Mouse (Mus musculus) lung, postnatal 36 days (tissue): ENCODE results near the gene Hnrnpa0.
A peak's percentile ranks its signal among the peaks of the same experiment; 100 is the strongest.

ENCODE experiments used
- DNase-seq: peaks from one replicate; pipeline ENCODE4 v3.0.0; 2022; ENCODE audit warnings: mixed read lengths

Hnrnpa0 gene

DNA sequence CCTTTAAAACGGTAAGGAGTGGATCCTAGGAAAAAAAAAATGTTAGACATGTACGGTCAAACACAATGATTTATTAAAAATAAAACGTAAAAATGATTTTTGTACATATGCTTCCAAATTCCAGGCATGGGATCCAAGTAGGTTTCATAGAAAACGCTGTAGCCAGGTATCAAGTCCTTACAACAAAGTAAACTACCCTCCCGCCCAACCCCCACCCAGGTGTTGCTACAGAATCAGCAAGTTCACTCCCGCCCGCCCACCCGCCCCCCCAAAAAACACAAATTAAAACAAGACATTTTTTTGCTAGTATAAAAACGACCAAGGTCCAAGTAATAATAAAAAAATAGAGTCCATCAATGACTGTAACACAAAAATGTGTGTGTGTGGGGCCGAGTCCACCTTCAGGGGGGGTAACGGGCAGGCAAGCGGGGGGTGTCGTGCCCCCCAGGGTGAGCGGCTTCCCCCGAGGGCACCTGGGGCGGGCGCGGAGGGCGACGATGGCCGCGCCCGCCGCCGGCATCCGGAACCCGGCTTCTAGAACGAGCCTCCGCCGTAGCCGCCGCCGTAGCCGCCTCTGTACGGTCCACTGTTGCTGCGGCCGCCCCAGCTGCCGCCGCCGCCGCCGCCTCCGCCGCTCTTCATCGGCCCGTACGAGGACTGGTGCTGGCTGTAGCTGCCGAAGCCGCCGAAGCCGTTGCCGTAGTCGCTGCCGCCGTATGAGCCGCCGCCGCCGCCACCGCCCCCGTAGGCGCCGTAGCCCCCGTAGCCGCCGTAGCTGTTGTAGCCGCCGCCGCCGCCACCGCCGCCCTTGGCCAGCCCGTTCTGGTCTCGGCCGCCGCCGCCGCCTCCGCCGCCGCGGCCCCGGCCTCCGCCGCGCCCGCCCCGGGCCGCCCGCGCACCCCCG, 1.2 kb downstream of the Hnrnpa0 start:
- peak; percentile 11 for DNase-seq

GRCm38 (mm10) chr13:58126126-58126525, 2.2 kb downstream of the Hnrnpa0 start:
- DNase-seq: peak; percentile 79

- DNase-seq: no peak
Measured at GRCm38 (mm10) chr13:58124989-58125388, 3.4 kb downstream of the Hnrnpa0 start.

- no peak for DNase-seq
Measured at GRCm38 (mm10) chr13:58124278-58124677, 4.1 kb downstream of the Hnrnpa0 start.

GRCm38 (mm10) chr13:58123381-58123780, 5.0 kb downstream of the Hnrnpa0 start:
- no peak for DNase-seq

DNA sequence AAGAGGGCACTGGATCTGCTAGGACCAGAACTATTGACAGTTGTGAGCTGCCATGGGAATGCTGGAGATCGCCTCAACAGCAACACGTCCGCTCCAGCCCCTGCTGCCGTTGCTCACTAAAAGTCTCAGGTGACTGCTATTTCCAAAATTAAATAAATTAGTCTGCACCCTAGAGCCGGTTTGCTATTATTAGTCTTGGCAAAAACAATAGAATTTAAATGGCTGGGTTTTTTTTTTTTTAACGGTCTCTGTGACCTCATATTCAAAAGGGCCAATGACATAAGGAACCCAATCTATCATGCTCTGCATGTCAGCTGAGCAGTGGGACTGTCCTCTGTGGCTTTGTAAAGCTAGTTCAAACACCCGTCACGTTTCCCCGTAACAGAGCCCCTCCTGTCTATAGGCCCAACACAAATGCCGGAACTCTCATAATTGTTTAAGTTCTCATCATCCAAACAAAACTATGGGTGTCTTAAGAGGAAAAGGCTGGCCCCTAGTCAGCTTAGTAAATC, 5.5 kb downstream of the Hnrnpa0 start:
- DNase-seq: no peak

DNA sequence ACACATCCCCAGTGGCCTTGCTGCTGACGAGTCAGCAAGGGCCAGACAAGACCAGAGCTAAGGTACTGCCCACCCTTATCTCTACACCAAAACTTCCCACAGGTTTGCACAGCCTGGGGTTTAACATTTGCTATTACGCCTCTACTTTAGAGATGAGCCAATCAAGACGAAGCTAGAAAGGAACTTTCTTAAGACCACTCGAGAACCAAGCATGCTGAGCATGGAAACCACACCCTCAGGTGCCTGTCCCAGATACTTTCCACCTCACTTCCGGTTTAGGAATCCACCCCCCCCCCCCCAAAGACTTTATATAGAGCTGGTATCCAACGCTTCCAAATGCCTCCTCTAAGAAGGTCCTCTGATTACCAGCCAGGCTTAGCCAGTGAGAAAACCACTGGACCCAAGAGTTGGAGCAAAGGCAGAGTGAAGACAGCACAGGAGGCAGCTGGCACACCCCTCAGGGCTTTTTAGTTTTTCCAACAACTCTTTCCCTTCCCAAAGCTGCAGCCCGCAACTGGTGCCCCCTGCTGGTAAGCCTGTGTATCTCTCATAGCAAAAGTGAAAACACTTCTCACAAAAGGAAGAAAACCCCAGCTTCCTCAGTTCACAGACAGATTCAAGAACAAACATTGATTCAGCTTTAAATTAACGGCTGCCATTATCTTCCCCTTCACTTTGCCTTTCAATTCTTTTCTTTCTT, 10.9 kb downstream of the Hnrnpa0 start:
- DNase-seq: peak; percentile 71

GRCm38 (mm10) chr13:58116801-58117200, 11.6 kb downstream of the Hnrnpa0 start:
- DNase-seq: no peak

DNA sequence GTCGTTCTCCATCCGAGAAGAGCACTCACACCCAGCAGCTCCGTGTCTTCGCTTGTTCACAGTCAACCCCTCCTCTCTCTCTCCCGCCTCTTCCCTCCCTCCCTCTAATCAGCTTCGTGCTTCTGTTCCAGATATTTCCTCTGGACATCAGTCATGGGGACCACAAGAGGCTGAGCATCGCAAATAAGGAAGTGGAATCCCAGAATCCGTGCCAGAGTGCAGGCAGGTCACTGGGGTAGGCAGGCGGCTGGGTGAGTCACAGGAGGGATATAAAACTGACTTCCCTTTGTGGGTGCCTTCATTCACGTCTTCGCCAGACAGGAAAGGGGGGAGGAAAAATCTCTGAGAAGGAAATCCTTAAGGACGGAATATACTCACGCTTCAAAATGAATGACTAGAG, 13.1 kb downstream of the Hnrnpa0 start:
- peak; percentile 74 for DNase-seq

- DNase-seq: peak; percentile 73
Measured at GRCm38 (mm10) chr13:58113061-58113900, 15.1 kb downstream of the Hnrnpa0 start, which contains the start of gene Klhl3. Gene Klhl3 (minus strand): TSS chr13:58113592.

DNA sequence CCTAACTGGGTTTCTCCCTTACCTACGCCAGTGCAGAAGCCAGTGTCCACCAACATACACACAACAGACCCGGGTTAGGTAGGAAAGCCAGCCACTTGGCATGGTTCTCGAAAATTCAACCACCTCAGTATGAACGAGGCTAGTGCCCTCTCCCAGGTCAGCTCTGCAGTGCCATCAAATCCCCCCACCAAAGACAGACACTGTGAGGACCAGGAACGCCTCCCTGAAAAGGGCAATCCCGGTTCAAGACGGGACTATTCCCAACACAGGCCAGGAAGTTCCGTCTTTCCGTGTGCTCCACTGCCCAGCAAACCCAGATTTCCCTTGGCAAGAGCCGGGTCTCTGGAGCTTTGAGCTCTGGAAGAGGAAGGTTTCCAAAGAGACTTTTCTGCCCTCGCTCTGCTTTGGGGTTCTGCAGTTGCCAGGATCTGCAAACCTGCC, 15.7 kb downstream of the Hnrnpa0 start:
- DNase-seq: peak; percentile 6

DNA sequence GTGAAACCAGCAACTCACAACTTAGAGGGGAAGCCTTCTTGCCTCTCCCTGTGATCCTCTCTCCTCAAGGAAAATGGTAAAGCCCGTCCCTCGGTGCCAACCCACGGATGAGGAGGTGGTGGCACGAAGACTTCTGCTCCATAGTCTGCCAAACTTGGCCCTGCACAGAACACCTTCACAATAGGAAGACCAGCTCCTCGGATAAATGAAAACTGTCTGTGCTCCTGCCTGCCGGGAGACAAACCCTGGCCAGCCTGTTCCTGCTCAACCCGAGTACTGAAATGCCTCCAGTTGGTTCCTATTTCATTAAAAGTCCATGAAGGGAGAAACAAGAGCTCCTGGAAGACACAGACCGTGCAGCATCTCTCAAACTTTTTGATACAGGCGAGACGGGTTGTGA, 16.2 kb downstream of the Hnrnpa0 start:
- no peak for DNase-seq

DNA sequence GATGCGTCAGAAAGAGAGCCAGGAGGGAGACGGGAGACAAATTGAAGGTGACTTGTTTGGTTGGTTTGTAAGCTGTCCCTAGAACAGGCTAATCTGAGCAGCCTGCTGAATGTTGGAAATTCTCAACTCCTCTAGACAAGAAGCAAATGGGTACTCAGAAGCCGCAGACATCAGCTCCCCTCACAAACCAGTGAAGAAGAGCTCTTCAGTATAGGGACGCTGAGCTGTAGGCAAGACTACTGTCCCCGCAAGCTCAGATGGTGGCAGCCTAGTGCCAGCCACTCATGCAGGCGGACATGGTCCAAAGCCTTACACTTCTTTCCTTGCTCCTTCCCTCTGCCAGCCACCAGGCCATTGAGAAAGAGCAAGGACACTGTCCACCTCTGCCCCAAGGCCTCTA, 17.1 kb downstream of the Hnrnpa0 start:
- DNase-seq: no peak

- no peak for DNase-seq
Measured at GRCm38 (mm10) chr13:58090643-58091042, 37.7 kb downstream of the Hnrnpa0 start.

DNA sequence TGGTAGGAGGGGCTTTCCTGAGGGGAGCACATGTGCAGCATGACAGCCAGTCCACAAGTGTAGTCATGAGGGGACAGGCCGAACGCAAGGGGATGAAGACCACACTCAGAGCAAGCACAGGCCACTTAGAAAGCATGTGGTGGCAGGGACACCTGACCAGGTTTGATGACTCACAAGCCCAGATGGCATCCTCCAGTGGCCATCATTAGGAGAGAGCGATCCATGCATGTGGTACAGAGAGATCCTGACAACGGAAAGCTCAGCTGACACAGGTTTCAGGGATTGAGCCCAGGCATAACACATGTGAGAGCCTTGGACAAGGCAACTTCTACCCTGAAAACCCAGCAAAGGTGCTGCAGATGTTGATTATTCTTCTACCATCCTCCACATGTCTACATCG, 44.0 kb downstream of the Hnrnpa0 start:
- no peak for DNase-seq

- no peak for DNase-seq
Measured at GRCm38 (mm10) chr13:58083521-58083920, 44.8 kb downstream of the Hnrnpa0 start.

- peak; percentile 62 for DNase-seq
Measured at GRCm38 (mm10) chr13:58083048-58083447, 45.3 kb downstream of the Hnrnpa0 start.

DNA sequence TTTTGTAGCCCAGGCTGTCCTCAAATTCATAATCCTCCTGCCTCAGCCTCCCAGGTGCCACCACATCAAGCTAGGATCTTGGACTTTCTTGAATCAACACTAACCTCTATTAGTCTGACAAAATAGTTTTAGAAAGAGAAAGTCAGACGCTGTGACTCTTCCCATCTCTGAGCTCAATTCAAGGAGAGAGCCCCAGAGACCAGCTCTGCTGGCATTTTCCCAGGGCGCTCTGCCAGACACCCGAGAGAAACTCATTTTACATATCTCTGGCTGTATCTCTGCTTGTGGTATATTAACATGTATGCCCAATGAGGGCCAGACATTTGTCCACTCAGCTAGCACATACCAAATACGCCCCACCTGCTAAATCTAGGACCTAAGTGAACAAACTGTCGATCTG, 50.0 kb downstream of the Hnrnpa0 start:
- DNase-seq: no peak
